Mouse (Mus musculus): ENCODE measurements around the gene Eif4e. TPM values are rescaled to one million over a fixed set of nuclear protein-coding genes. Genes with fewer than 3 reads are reported as not detected.
A peak's percentile ranks its signal among the peaks of the same experiment; 100 is the strongest.

Gene Eif4e
- polyA plus RNA-seq, 1 experiment from 2014 or later, result 371 TPM

GRCm38 (mm10) chr3:138525494-138525893 is 485 bp upstream of the Eif4e start:
- peaks cover 26% of the 10 kb centered on the region for H3K4me1 ChIP-seq
- ATAC-seq (replicated peaks), result no peak
- H3K36me3 ChIP-seq, result no peaks in the 10 kb centered on the region
- H3K9me3 ChIP-seq, result no peaks in the 10 kb centered on the region
- H3K4me3 ChIP-seq, result no peak overlapping the region; the same call in 1 of the 2 replicates
- H3K27me3 ChIP-seq, result no peaks in the 10 kb centered on the region
- 44% methylated on average over 8 of the region's 8 CpGs for WGBS
- H3K9ac ChIP-seq (replicated peaks), result no peak overlapping the region
- no peak overlapping the region for H3K27ac ChIP-seq (replicated peaks)
- no peak overlapping the region for H3K4me2 ChIP-seq (replicated peaks)

GRCm38 (mm10) chr3:138526916-138527666 is 1.1 kb downstream of the Eif4e start:
- Histone ChIP-seq H3K4me1 (peaks cover 30% of the 10 kb centered on the region), H3K4me3 (peak overlapping the region; percentile 72), H3K27me3 (no peaks in the 10 kb centered on the region), H3K36me3 (no peaks in the 10 kb centered on the region), H3K4me2 (replicated peaks) (peak overlapping the region; percentile 94), H3K9ac (replicated peaks) (peak overlapping the region; percentile 89), H3K9me3 (no peaks in the 10 kb centered on the region), H3K27ac (replicated peaks) (peak overlapping the region; percentile 97)
- peak; percentile 95 for ATAC-seq (replicated peaks)
- WGBS, result under 1% methylated on average over 75 of the region's 85 CpGs

- ATAC-seq (replicated peaks), result peak; percentile 69
- Histone ChIP-seq H3K36me3 (no peaks in the 10 kb centered on the region), H3K27me3 (no peaks in the 10 kb centered on the region), H3K4me3 (peak overlapping the region; percentile 72), H3K9ac (replicated peaks) (peak overlapping the region; percentile 89), H3K4me2 (replicated peaks) (peak overlapping the region; percentile 49), H3K4me1 (peaks cover 35% of the 10 kb centered on the region), H3K9me3 (no peaks in the 10 kb centered on the region), H3K27ac (replicated peaks) (peak overlapping the region; percentile 97)
- under 1% methylated on average over 58 of the region's 64 CpGs for WGBS
Measured at GRCm38 (mm10) chr3:138527667-138528231, 1.8 kb downstream of the Eif4e start.

GRCm38 (mm10) chr3:138528265-138528664 is 2.3 kb downstream of the Eif4e start:
- no peaks in the 10 kb centered on the region for H3K9me3 ChIP-seq
- ATAC-seq (replicated peaks), result no peak
- peak overlapping the region; percentile 49 for H3K4me2 ChIP-seq (replicated peaks)
- WGBS, result 2% methylated on average over 16 of the region's 16 CpGs
- H3K9ac ChIP-seq (replicated peaks), result peak overlapping the region; percentile 89
- peak overlapping the region; percentile 72 for H3K4me3 ChIP-seq
- peaks cover 35% of the 10 kb centered on the region for H3K4me1 ChIP-seq
- no peaks in the 10 kb centered on the region for H3K27me3 ChIP-seq
- H3K27ac ChIP-seq (replicated peaks), result no peak overlapping the region
- H3K36me3 ChIP-seq, result no peaks in the 10 kb centered on the region

GRCm38 (mm10) chr3:138530578-138531478 is 4.8 kb downstream of the Eif4e start:
- Histone ChIP-seq H3K36me3 (no peaks in the 10 kb centered on the region), H3K4me1 (peaks cover 35% of the 10 kb centered on the region), H3K4me2 (replicated peaks) (no peak overlapping the region), H3K27me3 (no peaks in the 10 kb centered on the region), H3K27ac (replicated peaks) (no peak overlapping the region), H3K4me3 (no peak overlapping the region), H3K9me3 (no peaks in the 10 kb centered on the region), H3K9ac (replicated peaks) (no peak overlapping the region)
- 85% methylated on average over 8 of the region's 8 CpGs for WGBS
- no peak for ATAC-seq (replicated peaks)

GRCm38 (mm10) chr3:138531479-138532181 is 5.7 kb downstream of the Eif4e start:
- 76% methylated on average over 12 of the region's 12 CpGs for WGBS
- Histone ChIP-seq H3K27me3 (no peaks in the 10 kb centered on the region), H3K36me3 (no peaks in the 10 kb centered on the region), H3K4me1 (peaks cover 27% of the 10 kb centered on the region), H3K4me2 (replicated peaks) (no peak overlapping the region), H3K9ac (replicated peaks) (no peak overlapping the region), H3K4me3 (no peak overlapping the region), H3K9me3 (no peaks in the 10 kb centered on the region), H3K27ac (replicated peaks) (no peak overlapping the region)
- no peak for ATAC-seq (replicated peaks)

- Histone ChIP-seq H3K9me3 (no peaks in the 10 kb centered on the region), H3K36me3 (no peaks in the 10 kb centered on the region), H3K4me3 (no peak overlapping the region), H3K27me3 (no peaks in the 10 kb centered on the region), H3K4me1 (peaks cover 27% of the 10 kb centered on the region), H3K27ac (replicated peaks) (no peak overlapping the region), H3K9ac (replicated peaks) (no peak overlapping the region), H3K4me2 (replicated peaks) (no peak overlapping the region)
- ATAC-seq (replicated peaks), result no peak
- WGBS, result 69% methylated on average over 2 of the region's 2 CpGs
Measured at GRCm38 (mm10) chr3:138532764-138533163, 6.8 kb downstream of the Eif4e start.

- H3K4me2 ChIP-seq (replicated peaks), result no peak overlapping the region
- no peak overlapping the region for H3K4me3 ChIP-seq
- no peaks in the 10 kb centered on the region for H3K27me3 ChIP-seq
- H3K27ac ChIP-seq (replicated peaks), result no peak overlapping the region
- no peak overlapping the region for H3K9ac ChIP-seq (replicated peaks)
- H3K4me1 ChIP-seq, result peaks cover 5% of the 10 kb centered on the region; the same call in 1 of the 2 replicates
- no peak for ATAC-seq (replicated peaks)
- no peaks in the 10 kb centered on the region for H3K36me3 ChIP-seq
- no peaks in the 10 kb centered on the region for H3K9me3 ChIP-seq
- WGBS, result 98% methylated on average over 2 of the region's 2 CpGs
Measured at GRCm38 (mm10) chr3:138536031-138536430, 10.1 kb downstream of the Eif4e start.

GRCm38 (mm10) chr3:138542621-138543020 is 16.6 kb downstream of the Eif4e start:
- Histone ChIP-seq H3K4me3 (no peak overlapping the region), H3K9me3 (no peaks in the 10 kb centered on the region), H3K4me2 (replicated peaks) (no peak overlapping the region), H3K4me1 (no peaks in the 10 kb centered on the region), H3K27me3 (no peaks in the 10 kb centered on the region), H3K9ac (replicated peaks) (no peak overlapping the region), H3K36me3 (no peaks in the 10 kb centered on the region), H3K27ac (replicated peaks) (no peak overlapping the region)
- no peak for ATAC-seq (replicated peaks)
- 71% methylated on average over 3 of the region's 3 CpGs for WGBS

- H3K27ac ChIP-seq (replicated peaks), result no peak overlapping the region
- H3K36me3 ChIP-seq, result 0 out of 2 replicates have a peak, but pooled peaks cover 2% of the 10 kb centered on the region
- no peak overlapping the region for H3K9ac ChIP-seq (replicated peaks)
- H3K9me3 ChIP-seq, result no peaks in the 10 kb centered on the region
- H3K27me3 ChIP-seq, result no peaks in the 10 kb centered on the region
- no peaks in the 10 kb centered on the region for H3K4me1 ChIP-seq
- no peak overlapping the region for H3K4me2 ChIP-seq (replicated peaks)
- no peak overlapping the region for H3K4me3 ChIP-seq
- no peak for ATAC-seq (replicated peaks)
- WGBS, result 82% methylated on average over 4 of the region's 4 CpGs
Measured at GRCm38 (mm10) chr3:138544117-138544516, 18.1 kb downstream of the Eif4e start.

- Histone ChIP-seq H3K9ac (replicated peaks) (no peak overlapping the region), H3K36me3 (peaks cover 21% of the 10 kb centered on the region), H3K4me3 (no peak overlapping the region), H3K4me1 (no peaks in the 10 kb centered on the region), H3K27ac (replicated peaks) (no peak overlapping the region), H3K9me3 (no peaks in the 10 kb centered on the region), H3K4me2 (replicated peaks) (no peak overlapping the region), H3K27me3 (no peaks in the 10 kb centered on the region)
- 79% methylated on average over 2 of the region's 2 CpGs for WGBS
- ATAC-seq (replicated peaks), result no peak
Measured at GRCm38 (mm10) chr3:138546678-138547077, 20.7 kb downstream of the Eif4e start.
